Mouse (Mus musculus): Measurements from ENCODE around the gene Pak7.
"Not testable (repeated sequence)": the region's sequence is repeated elsewhere in the genome, so short reads cannot be mapped to it uniquely, and the experiment has no call there.

The Pak7 gene

DNA sequence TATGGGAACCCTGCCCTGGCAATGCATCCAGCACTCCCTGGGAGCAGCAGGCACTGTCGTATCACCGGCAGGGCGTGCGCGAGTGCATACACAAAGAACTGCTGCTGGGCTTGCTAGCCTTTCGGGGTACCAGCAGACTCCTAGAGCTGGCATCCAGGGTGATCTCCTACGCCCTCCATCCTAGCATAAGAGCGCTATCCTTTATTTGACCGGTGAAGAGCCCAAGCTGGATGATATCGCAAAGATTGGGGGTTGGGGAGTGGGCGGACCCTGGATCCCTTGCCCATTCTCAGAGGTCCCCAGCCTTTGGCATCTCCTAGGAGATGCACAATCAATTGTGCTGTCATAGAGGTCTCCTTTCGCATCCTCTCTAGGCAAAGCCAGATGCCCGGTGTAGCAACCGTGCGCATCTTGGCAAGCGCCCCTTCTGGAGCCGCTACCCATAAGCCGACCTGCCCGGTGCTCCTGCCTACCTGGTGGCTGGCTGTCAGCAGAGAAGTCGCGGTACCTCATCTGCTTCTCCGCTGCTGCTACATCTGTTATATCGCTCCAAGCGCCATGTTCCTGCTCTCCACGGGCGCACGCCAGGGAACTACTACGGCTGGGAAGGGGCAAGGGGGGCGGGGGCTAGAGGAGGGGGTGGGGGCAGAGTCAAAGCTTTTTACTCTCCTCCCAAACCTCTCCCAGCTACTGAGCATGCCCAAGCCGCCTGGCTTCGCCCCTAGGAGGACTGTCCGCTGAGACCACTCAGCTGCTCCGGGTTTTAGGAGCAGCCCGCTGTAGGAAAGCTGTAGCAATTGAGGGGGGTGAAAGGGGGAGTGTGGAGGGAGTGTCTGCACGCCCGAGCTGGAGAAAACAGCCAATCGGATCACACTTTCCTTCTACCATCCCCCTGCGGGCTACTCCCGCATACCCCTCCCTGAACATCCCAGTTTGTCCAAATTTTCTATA lies at the start of gene Pak7:
TSS of gene Pak7 (minus strand) at position 787 of the 951 bp plus-strand sequence.
- peak; percentile 7 for DNase-seq (ENCODE audit: low spot score)

DNA sequence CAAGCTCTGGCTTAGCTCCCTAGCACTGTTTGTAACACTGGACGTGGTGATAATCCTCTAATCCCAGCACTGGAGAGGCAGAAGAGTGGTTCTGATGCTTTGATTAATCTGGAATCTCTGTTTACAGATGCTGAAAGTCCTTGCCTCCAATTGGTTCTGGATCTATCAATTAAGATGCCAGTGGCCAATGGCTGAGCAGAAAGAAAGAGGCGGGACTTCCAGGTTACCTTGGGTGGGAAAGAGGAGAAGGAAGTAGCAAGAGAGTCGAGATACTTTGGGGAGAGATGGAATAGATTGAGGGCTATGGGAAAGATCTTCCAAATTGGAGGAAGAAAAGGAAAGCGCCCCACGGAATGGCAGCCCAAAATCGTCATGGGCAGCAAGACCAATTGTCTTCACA lies 37.8 kb upstream of the Pak7 start:
- DNase-seq (ENCODE audit: low spot score), result no peak

DNA sequence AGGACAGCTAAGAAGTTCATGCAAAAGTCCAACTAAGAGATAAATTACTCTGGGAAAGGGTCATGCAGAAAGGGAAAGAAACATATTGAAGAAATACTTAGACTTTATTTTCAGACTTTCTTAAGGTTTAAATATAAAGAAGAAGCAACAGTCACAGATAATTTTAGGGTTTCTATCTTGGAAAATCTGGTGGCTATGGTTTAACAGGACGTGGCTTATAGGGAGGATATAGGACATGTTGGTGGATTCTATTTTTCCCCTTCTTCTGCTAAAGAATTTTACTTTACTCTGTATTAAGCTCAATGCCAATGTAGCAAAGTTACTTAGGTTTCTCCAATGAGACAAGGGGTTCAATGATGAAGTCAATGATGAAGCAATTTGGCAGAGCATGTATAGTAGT lies 31.8 kb upstream of the Pak7 start:
- no peak for DNase-seq (ENCODE audit: low spot score)

DNA sequence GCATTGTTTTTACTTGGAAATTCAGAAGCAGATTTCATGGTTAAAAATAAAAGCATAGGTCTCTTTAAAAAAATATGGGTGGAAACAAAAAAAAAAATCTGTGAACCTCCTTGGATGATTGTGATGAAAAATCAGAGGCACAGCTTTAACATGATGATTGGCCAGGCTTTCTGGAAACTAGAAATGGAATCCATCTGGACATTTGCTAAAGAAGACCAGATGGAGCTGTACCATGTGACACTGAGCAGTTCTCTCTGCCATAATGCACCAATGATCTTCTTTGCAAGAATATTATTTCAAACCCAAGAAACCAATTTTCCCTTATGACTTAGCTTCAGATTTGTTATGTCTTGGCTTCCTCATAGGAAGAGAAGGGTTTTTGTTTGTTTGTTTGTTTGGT lies 28.6 kb upstream of the Pak7 start:
- no peak for DNase-seq (ENCODE audit: low spot score)

DNA sequence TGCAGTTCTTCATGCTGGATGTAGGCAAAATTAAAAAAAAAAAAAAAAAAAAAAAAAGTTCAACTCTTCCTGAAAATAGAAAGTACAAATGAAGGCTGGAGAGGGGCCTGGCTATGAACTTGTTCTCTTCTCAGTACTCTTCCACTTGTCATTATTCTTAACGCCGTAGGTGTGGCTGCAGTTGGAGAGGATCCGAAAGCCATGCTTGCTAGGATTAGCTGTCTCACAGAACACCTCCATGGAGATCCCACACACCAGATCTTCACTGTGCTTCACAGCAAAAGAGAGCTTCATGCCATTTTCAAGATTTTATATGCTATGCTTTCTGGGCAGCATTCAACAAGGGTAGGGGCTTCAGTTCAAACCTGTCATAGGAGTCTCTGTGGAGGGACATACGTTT lies 14.8 kb upstream of the Pak7 start:
- DNase-seq (ENCODE audit: low spot score), result no peak

DNA sequence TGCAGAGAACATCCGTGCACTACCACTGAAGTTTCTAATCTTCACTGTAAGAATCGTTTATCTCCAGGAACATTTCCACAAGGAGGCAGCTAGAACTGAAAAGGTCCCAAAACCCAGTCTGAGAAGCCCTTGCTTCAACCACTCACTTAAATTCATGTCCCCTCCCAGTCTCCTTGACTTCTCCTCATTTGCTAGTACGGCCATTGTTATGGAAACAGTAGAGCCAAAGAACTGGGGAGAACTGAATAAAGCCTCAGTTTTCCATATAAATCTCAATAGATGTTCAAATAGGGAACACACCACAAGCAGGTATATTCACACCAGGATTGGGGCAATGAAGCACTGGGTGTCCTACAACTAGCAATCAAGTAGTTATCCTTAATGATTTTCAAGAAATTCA lies 12.4 kb downstream of the Pak7 start:
- no peak for DNase-seq (ENCODE audit: low spot score)

DNA sequence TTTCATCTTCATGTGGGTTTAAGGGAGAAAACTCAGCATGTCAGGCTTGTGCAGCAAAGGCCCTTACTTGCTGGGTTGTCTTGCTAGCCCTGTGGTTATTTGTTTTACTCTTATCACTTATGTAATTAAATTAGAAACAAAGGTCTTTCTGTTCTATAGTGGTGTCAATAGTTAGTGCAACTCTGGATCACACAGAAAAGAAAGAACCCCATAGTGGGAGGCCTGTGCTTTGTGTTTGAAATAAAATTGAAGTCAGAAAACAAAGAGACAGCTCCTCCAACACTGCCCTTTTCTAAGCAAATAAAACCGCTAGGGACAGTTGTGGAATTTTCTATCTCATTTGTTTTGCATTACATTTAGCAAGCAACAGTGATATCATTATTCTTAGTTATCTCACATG lies 15.4 kb downstream of the Pak7 start:
- DNase-seq (ENCODE audit: low spot score), result no peak

DNA sequence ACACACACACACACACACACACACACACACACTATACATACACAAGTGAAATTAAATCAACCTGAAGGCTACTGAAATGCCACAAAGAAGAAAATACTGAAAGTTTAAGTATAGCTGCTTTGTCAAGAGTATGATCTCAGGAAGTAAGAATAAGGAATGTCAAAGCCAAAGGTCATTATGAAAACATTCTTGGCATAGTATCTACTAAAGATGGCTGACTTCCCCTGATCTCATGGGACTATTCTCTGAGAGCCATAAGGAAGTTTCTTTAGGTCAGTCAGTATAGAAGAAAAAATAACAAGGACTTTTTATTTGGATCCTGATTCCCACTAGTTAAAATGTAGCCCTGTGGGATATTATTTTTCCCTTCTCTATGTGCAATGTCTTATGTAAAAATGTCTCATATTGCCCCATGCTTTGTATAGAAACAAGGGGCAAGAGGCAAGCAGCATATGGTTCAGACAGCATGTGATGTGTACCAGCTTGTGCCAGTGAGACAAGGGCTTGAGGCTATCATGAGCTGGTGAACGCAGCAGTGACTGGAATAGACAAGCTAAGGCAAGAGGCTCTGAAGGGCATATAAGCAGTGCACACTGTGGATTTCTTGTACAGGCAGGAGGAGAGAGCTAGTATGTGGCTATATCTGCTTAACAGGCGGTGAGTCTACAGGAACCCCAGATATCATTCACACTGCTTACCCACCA lies 36.2 kb downstream of the Pak7 start:
- no peak for DNase-seq (ENCODE audit: low spot score)

DNA sequence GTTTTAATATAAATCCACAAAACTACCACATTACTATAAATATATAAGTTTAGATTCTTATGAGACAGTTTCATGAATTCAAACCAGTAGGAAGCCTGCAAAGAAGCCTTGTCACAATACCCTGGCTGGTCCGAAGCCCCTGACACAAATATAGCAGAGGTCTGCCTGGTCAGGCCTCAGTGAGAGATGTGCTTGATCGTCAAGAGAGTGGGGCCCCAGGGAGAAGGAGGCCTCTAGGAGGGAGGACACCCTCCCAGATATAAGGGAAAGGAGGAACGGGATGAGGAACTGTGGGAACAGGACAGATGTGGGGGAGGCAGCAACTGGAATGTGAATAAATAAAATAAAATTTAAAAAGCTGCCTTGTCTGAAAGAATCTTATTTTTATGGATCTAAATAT lies 37.3 kb downstream of the Pak7 start:
- DNase-seq (ENCODE audit: low spot score), result no peak

DNA sequence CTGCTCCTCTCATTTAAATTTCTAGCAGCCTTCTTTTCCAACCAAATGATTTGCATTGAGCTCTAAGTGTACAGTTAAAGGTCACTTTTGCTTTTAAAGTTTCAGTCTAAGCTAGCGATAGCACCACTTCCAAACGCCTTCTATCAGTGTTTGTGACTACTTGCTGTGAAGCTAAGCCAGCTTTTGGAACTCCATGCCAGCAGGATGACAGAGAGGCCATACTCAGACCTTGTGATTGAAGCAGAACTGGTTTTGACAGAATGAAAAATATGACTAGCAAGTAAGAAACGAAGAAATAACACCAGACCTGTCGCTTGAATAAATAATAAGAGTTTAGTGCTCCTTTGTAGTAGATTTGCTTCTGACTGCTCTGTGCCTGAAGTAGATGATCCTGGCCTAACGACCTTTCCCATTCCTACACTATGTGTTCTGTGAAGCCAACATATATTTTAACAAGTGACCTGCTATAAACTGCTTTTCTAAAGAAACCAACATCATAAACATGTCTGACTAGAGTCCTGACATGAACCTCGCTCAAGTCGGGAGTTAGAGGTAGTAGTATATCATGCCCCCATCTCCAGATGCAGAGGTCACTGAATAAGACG lies 38.0 kb downstream of the Pak7 start:
- DNase-seq (ENCODE audit: low spot score), result no peak

DNA sequence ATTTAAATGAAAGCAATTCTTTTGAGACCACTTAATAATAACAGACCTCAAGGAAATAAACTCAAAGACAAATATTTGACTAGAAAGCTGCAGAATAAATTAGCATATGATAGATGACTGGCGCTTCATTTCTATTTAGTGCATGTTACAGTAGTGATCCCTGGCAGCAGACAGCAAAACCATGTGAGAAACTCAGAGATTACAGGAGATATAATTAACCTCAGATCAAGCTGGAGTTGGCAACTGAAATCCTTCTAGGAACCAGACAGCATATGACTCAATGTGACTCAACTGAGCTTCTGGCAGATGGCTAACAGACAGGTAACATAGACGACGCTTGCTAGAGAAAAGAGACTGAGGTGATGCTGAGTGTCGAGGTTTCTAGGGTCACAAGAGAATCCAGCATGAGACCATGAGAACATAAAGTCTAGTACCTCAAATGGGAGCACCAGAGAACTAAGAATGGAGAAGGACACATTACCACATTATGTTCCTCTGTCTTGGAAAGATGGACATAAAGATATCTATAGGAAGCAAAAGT lies 43.5 kb downstream of the Pak7 start:
- DNase-seq (ENCODE audit: low spot score), result not testable (repeated sequence)

DNA sequence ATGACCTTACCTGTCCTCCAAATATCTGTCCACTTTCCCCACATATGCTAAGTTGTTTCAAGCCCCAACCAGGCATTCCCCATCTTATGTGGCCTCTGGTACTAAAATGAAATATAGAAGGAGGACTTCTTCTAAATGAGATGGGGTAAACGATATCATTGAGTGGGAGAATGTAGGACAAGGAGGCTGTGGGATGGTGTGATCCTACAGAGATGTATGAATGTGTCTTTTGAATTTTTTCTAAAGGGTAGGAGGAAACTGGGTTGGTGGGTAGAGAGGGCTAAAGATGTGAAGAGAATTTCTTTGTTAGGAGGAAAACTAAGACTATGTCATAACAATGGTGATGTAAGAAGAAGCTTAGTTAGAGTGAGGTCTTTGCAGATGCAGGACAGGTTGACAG lies 57.8 kb downstream of the Pak7 start:
- no peak for DNase-seq (ENCODE audit: low spot score)

DNA sequence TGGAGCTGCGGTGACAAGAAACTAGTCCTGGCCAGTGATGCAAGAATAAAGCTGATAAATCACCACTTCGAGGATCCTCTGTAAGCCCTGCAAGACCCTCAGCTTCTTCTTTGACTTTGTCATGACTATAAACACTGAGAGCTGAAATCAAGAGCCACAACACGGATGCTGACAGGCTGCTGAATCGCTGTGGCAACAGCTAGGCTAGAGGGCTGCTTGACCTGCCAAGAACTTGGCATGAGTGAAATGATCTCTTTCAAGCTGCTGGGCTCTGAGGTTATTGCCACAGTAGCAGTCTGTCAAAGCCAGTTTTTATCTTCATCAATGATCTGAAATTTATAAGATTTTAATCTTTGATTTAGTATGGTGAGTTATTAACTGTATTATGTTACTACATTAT lies 62.1 kb downstream of the Pak7 start:
- no peak for DNase-seq (ENCODE audit: low spot score)

DNA sequence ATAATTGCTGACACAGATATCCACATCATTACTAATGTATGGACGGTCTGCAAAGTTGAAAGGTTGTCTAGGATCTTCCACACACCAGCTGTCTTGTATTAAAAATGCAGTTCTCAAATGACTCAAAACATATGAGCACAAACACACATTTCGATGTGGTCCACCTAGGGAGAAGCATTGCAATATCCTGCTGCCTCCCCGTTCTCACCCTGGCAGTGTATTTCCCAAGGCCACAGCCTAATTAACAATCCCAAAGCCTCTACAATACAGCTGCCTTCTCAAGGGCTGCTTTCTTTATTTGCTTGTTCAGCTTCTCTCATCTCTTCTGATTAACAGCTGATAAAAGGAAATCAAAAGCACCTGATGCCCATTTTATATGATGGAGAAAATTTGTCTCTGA lies 78.5 kb downstream of the Pak7 start:
- DNase-seq (ENCODE audit: low spot score), result no peak

DNA sequence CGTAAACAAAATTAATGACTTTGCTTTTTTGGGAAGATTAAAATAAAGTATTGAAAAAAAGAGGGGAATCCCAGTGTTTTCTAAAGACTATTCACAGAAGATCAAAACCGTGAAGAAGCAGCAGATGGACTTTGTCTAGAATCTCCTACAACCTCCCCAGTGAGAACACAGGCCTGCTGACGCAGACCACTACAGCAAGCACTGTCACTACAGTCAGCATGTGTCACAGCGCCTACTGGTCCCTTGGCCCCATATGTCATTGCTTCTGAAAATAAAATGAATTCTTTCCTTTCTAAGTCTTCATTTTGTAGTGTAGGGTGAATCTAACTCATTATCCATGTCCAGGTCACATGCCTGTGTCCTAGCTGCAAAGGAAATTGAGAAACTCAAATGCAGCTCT lies 79.0 kb downstream of the Pak7 start:
- no peak for DNase-seq (ENCODE audit: low spot score)

DNA sequence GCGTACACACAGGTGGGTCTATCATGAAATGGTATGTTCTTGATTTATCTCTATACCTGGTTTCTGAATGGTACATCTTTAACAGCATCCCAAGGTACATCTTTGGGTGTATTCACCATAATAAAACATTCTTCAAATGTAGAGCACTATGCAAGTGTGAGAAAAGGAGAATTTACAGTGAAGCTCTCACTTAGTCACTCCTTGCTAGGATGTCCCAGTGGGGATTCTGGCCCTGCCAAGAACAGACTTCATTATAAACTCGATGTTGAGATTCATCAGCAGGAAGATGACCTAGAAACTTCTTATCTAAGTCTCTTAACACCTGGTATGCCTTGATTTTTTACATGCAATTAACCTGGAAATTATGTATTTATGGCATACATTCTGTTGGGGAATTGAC lies 85.6 kb downstream of the Pak7 start:
- no peak for DNase-seq (ENCODE audit: low spot score)

DNA sequence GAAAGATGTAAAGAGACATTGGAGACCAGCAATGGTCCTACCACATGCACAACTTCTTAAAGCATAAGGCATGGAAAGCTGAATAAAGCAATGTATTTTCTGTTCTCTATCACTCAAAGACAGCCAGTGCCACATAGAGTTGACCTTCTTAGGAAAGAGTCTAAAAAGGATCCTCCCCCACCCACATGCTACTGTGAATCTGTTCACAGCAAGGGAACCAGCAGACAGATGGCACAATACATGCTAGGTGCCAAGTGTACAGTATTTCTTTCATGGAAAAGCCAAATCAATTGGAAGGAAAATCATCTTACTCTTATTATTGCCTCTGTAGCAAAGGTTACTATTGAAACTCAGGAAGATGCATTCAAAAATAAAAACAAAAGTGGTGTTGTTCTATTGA lies 86.4 kb downstream of the Pak7 start:
- DNase-seq (ENCODE audit: low spot score), result no peak

DNA sequence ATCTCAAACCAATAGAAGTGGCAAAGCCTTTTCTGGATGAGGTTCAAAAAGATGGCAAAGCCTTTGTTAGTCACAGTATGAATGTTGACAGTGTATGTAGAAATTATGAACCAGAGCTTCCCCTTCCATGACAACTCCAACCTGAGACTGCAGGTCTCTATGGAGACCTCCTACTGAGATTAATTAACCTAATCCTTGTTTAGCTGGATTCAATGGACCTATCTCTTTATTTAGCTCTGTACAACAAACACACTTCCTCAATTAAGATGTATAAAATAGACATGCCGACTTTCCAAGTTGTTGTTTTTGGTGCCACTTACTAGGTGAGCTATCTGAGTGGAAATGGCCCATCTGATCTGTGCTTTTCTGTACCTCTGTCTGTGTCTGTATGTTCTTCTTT lies 90.4 kb downstream of the Pak7 start:
- no peak for DNase-seq (ENCODE audit: low spot score)

DNA sequence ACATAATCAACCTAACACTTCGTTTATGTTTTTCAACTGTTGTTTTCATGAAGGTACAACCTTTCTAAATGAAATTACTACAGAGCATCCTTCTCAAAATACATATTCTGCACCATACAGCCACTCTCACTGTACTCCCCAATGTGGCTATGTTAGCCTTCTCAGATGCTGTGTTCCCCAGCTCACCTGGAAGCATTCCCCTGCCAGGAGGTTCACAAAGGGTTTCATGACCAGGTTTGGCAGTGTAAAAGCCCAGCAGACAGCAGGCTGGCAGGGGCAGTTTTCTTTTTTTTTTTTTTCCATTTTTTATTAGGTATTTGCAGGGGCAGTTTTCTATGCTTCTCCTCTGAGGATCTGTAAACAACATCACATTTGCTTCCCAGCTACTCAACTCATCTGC lies 105.7 kb downstream of the Pak7 start:
- no peak for DNase-seq (ENCODE audit: low spot score)

DNA sequence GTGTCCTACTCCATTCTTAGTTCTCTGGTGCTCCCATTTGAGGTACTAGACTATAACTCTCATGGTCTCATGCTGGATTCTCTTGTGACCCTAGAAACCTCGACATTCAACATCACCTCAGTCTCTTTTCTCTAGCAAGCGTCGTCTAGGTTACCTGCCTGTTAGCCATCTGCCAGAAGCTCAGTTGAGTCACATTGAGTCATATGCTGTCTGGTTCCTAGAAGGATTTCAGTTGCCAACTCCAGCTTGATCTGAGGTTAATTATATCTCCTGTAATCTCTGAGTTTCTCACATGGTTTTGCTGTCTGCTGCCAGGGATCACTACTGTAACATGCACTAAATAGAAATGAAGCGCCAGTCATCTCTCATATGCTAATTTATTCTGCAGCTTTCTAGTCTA lies 145.8 kb downstream of the Pak7 start:
- not testable (repeated sequence) for DNase-seq (ENCODE audit: low spot score)

DNA sequence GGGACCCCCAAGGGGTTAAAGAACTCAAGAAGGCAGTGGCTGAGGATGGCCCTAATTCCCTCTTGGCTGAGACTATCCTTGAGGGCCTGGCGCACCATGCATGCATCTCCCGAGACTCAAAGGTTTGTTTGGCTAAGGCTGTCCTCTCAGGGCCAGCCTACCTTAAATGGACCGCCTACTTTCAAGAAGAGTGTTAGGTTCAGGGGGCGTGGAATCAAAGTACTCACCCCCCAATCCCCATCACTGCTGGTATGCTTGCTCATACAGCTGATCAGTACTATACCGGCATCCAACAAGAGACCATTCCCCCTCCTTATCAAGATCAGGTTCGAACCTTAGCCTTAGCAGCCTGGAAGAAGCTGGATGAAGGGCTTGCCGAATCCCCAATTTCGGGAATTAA lies 156.5 kb downstream of the Pak7 start:
- DNase-seq (ENCODE audit: low spot score), result no peak

DNA sequence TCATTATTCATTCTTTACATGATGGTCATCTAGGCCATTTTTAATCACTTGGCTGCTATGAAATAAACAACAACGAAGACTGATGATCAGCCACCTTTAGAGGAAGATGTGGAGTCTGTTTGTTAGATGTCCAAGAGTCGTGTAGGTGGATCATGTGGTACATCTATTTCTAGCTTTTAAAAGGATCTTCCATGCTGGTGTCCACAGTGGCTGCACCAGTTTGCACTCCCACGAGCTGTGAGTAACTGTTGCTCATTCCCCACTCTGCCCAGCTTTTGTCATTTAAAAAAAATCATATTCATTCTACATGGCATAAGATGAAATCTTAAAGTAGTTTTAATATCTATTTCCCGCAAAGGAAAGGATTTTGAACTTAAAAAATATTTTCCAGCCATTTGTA lies 183.7 kb downstream of the Pak7 start:
- no peak for DNase-seq (ENCODE audit: low spot score)

DNA sequence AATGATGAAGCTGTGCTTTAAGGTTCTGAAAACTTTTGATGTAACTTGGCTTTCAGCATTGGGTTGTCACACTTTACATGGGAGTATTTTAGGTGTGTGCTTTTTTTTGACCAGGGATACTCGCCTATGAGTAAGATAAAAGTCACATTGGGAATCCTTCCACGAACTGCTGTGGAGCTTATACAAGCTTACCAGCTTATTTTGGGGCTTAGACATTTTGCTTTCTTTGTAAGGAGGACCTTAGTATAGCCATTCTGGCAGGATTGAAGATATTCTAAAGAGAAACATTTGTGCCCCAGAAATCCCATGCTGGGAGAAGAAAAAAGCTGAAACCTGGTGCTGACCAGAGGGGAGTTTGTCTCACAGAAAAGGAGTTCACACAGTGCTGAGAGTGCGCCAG lies 212.7 kb downstream of the Pak7 start:
- DNase-seq (ENCODE audit: low spot score), result no peak

All from ovary, postnatal 10 days (tissue).